Mouse (Mus musculus): ENCODE results near the gene Hexim1. TPM values are rescaled to one million over a fixed set of nuclear protein-coding genes. Genes with fewer than 3 reads are reported as not detected.

Gene Hexim1
- polyA plus RNA-seq, 1 experiment from 2014 or later: 1.7 TPM

DNA sequence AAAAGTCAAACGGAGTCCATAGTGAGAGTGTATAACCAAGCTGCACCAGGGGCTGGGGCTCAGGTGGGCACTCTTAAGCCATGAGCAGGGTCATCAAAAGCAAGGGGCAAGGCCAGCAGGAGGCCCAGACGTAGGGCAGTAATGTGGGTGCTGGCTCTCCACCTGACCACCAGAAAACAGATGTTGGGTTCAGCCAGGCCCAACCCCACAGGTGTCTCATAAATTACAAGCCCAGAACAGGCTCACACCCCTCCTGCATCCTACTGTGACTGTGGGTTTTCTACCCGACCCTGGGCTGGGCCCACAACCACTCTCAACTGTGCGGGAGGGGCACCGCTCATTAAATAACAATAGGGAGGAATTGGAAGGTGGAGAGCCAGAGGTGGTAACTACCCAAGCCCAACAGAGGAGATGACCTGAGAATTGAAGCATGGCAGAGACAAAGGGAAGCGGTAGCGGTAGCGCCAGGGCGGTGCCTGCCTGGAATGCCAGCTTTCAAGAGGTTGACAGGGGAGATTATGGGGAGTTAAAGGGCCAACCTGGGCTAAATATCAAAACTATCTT, 20.8 kb upstream of the Hexim1 start:
- H3K4me3 ChIP-seq (ENCODE audit: low read depth, low read length): no peak overlapping the region
- H3K4me2 ChIP-seq (ENCODE audit: low read depth, low read length): no peak overlapping the region
- ATAC-seq (ENCODE audit: low read depth): no peak
- no peaks in the 10 kb centered on the region for H3K36me3 ChIP-seq (ENCODE audit: control insufficient read depth, insufficient read depth)
- 73% methylated on average over 9 of the region's 9 CpGs for WGBS (ENCODE audit: insufficient replicate concordance)
- H3K9ac ChIP-seq (ENCODE audit: low read depth, low read length): no peak overlapping the region
- H3K27me3 ChIP-seq (ENCODE audit: control insufficient read depth, insufficient read depth, low read depth, low read length): peaks cover 10% of the 10 kb centered on the region
- no peaks in the 10 kb centered on the region for H3K9me3 ChIP-seq (replicated peaks; ENCODE audit: control insufficient read depth, low read length)
- H3K27ac ChIP-seq (ENCODE audit: low read length): no peak overlapping the region
- no peaks in the 10 kb centered on the region for H3K4me1 ChIP-seq (ENCODE audit: control insufficient read depth, low read depth, low read length)

DNA sequence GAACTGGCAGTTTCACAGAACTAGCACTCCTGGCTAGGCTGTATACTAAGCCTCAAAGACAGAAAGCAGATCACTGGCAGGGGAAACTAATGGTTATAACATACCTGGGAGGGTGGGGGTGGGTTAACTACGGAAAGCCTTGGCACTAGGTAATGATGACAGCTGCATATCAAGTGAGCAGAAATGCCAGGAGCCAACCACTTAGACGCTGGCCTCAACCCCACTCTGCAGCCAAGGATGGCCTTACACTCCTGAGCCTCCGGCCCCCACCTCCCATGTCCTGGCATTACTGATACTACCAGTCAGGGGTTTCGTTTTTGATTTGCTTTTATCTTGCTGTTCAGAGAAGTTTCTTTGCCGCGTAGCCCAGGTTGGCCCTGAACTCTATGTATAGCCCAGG, 20.2 kb upstream of the Hexim1 start:
- ATAC-seq (ENCODE audit: low read depth): no peak
- 67% methylated on average over 6 of the region's 6 CpGs for WGBS (ENCODE audit: insufficient replicate concordance)
- Histone ChIP-seq H3K9ac (ENCODE audit: low read depth, low read length) (no peak overlapping the region), H3K27ac (ENCODE audit: low read length) (no peak overlapping the region), H3K36me3 (ENCODE audit: control insufficient read depth, insufficient read depth) (no peaks in the 10 kb centered on the region), H3K9me3 (replicated peaks; ENCODE audit: control insufficient read depth, low read length) (no peaks in the 10 kb centered on the region), H3K27me3 (ENCODE audit: control insufficient read depth, insufficient read depth, low read depth, low read length) (peaks cover 16% of the 10 kb centered on the region), H3K4me1 (ENCODE audit: control insufficient read depth, low read depth, low read length) (no peaks in the 10 kb centered on the region), H3K4me3 (ENCODE audit: low read depth, low read length) (no peak overlapping the region), H3K4me2 (ENCODE audit: low read depth, low read length) (no peak overlapping the region)

DNA sequence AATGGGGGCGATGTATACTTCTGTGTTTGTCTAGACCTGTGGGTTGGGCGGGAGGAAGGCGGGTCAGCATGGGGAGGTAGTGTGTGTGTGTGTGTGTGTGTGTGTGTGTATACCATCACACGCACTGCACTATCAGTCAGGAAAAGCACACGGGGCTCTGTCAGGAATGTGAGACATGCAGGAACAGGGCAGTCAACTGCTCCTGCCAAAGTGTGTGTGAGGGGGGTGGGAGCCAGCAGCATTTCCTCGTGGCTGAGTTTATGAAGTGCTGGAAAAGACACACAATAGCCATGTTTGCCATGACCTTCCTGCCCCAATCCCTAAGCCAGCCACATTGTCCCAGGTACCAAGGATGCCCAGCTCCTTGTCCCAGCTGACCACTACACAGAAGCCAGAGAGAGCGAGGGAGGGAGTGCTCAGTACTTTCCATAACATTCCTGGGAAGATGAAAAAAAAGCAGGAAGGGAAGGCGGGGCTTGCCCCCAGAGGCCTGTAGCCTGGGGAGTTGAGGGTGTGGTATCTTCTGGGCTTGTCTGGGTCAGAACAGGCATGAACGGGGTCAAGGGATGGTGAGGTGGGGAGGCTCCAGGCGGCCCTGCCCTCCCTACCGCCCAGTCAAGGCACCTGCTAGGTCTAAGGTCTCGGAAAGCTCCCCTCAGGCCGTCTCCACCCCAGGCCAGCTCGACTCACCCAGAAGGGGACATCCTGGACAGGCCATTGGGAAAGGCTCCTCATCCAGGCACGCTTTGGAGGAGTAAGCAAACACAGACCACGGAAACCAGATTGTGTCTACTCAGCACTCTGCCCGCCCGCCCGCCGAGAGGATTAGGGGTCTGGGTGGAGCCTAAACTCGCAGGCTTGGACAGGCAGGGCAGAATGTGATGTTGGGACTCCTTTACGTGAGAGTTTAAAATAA, 18.8 kb upstream of the Hexim1 start:
- H3K36me3 ChIP-seq (ENCODE audit: control insufficient read depth, insufficient read depth): no peaks in the 10 kb centered on the region
- H3K4me2 ChIP-seq (ENCODE audit: low read depth, low read length): no peak overlapping the region
- no peak overlapping the region for H3K27ac ChIP-seq (ENCODE audit: low read length)
- WGBS (ENCODE audit: insufficient replicate concordance): 38% methylated on average over 22 of the region's 22 CpGs
- H3K4me3 ChIP-seq (ENCODE audit: low read depth, low read length): no peak overlapping the region
- ATAC-seq (ENCODE audit: low read depth): no peak
- H3K4me1 ChIP-seq (ENCODE audit: control insufficient read depth, low read depth, low read length): peaks cover 13% of the 10 kb centered on the region
- no peaks in the 10 kb centered on the region for H3K9me3 ChIP-seq (replicated peaks; ENCODE audit: control insufficient read depth, low read length)
- H3K9ac ChIP-seq (ENCODE audit: low read depth, low read length): no peak overlapping the region
- peaks cover 31% of the 10 kb centered on the region for H3K27me3 ChIP-seq (ENCODE audit: control insufficient read depth, insufficient read depth, low read depth, low read length)

DNA sequence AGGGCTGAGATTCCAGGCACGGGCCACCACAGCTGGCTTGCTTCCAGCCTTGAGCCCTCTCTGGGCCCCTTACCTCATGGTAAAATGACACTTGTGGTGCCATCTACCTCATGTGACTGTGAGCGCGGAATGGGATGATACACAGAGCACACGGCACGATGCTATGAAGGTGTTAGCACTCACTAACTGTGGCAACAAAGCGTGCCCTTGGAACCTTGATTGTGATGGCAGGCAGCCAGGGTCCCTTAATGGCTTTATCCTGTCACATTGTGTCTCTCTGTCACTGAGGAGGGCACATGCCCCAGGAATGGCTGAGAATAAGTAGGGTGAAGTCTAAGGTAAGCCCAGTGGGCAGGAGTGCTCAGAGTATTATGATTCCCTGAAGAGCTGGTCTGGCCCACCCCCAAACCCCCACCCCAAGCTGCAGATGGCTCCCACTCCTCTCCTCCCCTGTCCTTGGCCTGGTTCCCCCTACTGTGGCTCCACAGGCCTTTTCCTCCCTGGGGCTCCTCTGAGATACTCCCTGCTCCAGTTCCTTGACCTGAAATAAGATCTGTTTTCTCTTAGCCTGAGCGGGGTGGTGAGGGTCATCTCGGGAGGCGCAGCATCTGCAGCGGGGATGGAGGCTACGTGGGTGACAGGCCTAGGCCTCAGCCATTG, 17.4 kb upstream of the Hexim1 start:
- ATAC-seq (ENCODE audit: low read depth): no peak
- Histone ChIP-seq H3K4me3 (ENCODE audit: low read depth, low read length) (no peak overlapping the region), H3K4me2 (ENCODE audit: low read depth, low read length) (no peak overlapping the region), H3K27ac (ENCODE audit: low read length) (no peak overlapping the region), H3K27me3 (ENCODE audit: control insufficient read depth, insufficient read depth, low read depth, low read length) (peaks cover 31% of the 10 kb centered on the region), H3K4me1 (ENCODE audit: control insufficient read depth, low read depth, low read length) (peaks cover 19% of the 10 kb centered on the region), H3K9me3 (replicated peaks; ENCODE audit: control insufficient read depth, low read length) (no peaks in the 10 kb centered on the region), H3K9ac (ENCODE audit: low read depth, low read length) (no peak overlapping the region), H3K36me3 (ENCODE audit: control insufficient read depth, insufficient read depth) (no peaks in the 10 kb centered on the region)
- WGBS (ENCODE audit: insufficient replicate concordance): 72% methylated on average over 11 of the region's 11 CpGs

DNA sequence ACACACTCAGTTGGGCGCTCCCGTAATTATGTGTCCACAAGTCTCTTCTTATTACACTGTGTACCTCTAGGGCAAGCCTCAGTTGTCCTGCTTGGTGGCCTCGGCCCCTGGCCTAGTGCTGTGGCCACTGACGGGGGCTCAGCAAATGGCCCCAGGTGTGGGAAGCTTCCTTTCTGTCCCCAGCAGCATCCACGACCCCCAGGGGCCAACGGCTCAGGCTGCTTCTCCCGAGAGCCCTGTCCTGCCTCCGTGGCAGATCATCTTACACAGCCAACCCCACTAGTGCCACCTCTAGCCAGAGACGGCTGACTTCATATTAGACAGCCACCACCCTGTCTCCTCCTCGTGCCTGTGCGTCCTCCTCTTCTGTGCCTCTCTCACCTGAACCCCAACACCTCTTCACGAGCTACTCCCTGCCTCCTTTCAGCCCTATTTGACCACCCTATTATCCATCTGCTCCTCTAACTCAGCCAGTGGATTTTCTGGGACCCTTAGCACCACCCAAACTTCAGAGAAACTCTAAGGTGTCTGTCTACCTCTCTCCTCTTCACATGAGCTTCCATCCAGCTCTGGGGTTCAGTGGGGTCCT, 16.6 kb upstream of the Hexim1 start:
- Histone ChIP-seq H3K36me3 (ENCODE audit: control insufficient read depth, insufficient read depth) (no peaks in the 10 kb centered on the region), H3K9ac (ENCODE audit: low read depth, low read length) (no peak overlapping the region), H3K27me3 (ENCODE audit: control insufficient read depth, insufficient read depth, low read depth, low read length) (peaks cover 31% of the 10 kb centered on the region), H3K9me3 (replicated peaks; ENCODE audit: control insufficient read depth, low read length) (no peaks in the 10 kb centered on the region), H3K4me3 (ENCODE audit: low read depth, low read length) (no peak overlapping the region), H3K4me1 (ENCODE audit: control insufficient read depth, low read depth, low read length) (peaks cover 27% of the 10 kb centered on the region), H3K4me2 (ENCODE audit: low read depth, low read length) (no peak overlapping the region), H3K27ac (ENCODE audit: low read length) (no peak overlapping the region)
- ATAC-seq (ENCODE audit: low read depth): no peak
- WGBS (ENCODE audit: insufficient replicate concordance): 57% methylated on average over 12 of the region's 12 CpGs

DNA sequence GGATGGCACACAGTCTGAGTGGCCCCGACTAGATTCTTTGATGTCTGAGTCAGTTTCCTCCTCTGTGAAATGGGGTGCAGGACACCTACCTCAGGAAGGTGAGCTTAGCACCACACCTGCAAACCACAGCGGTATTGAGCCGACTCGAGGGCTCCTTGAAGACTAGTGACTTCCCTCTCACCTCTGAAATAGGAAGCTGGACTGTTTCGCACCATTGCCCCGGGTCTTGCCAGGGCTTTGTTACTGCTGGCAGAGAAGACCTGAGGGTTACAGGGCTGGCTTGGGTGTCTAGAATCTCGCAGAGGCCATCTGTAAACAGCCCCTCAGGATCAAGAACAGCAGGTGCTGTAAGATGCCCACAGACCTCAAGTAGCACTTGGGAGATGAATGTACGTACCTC, 15.7 kb upstream of the Hexim1 start:
- 49% methylated on average over 8 of the region's 8 CpGs for WGBS (ENCODE audit: insufficient replicate concordance)
- no peaks in the 10 kb centered on the region for H3K9me3 ChIP-seq (replicated peaks; ENCODE audit: control insufficient read depth, low read length)

DNA sequence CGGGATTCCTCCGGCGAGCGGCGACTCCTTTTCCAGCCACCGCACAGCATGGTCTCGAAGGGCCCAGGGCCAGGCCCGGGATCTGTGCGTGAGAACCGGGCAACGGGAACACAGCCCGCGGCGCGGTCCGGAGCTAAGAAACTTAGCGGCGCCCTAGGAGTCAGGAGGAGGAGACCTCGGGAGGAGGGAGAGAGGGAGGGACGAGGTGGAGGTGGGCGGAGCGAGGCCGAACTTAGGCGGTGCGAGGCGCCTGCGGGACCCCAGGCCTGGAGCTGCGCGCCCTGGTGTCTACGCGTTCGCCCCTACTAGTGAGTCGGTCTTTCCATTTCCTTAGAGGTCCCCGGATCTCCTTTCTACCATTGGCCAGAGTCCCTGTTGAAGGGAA, 14.6 kb upstream of the Hexim1 start, which contains the start of the genes Plcd3 and Acbd4:
TSS of gene Plcd3 (minus strand) at position 178 of the 385 bp plus-strand sequence.
TSS of gene Acbd4 (plus strand) at position 202 of the 385 bp plus-strand sequence.
- peaks cover 31% of the 10 kb centered on the region for H3K27me3 ChIP-seq (ENCODE audit: control insufficient read depth, insufficient read depth, low read depth, low read length)
- peaks cover 47% of the 10 kb centered on the region for H3K4me1 ChIP-seq (ENCODE audit: control insufficient read depth, low read depth, low read length)
- under 1% methylated on average over 28 of the region's 34 CpGs for WGBS (ENCODE audit: insufficient replicate concordance)

More for the DNA sequence above, 15.7 kb upstream of the Hexim1 start:
- no peak overlapping the region for H3K27ac ChIP-seq (ENCODE audit: low read length)
- peaks cover 31% of the 10 kb centered on the region for H3K27me3 ChIP-seq (ENCODE audit: control insufficient read depth, insufficient read depth, low read depth, low read length)
- H3K4me2 ChIP-seq (ENCODE audit: low read depth, low read length): no peak overlapping the region
- H3K9ac ChIP-seq (ENCODE audit: low read depth, low read length): no peak overlapping the region
- H3K4me1 ChIP-seq (ENCODE audit: control insufficient read depth, low read depth, low read length): peaks cover 36% of the 10 kb centered on the region
- H3K4me3 ChIP-seq (ENCODE audit: low read depth, low read length): no peak overlapping the region
- no peaks in the 10 kb centered on the region for H3K36me3 ChIP-seq (ENCODE audit: control insufficient read depth, insufficient read depth)
- no peak for ATAC-seq (ENCODE audit: low read depth)

DNA sequence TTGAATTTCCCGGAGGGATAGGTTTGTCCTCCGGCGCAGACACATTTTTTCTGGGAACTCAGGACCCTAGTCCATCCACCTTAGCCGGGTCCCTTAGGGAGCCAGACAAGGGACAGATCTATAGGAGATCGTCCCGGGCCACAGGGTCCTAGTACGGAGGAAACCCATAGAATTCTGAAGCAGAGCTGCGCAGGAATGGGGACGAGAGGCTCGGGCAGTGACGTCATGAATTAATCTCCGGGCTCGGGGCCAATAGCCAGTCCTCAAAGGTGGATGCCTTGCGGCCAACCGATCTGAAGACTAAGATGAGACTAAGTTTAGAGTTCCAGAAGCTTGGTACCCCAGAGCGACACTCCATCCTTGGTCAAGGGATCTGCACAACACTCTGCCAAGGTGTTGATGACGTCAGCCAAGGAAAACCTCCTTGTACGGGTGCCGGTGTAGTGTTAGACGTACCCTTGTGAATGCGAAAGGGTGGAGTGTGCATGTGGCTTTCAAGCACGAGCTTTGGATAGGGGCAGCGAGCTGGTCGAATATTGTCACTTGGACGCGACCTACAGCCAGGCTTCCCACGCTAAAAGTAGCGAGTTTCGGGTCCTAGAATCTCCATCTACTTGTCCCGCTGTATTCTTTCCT, 14.0 kb upstream of the Hexim1 start:
- Histone ChIP-seq H3K4me1 (ENCODE audit: control insufficient read depth, low read depth, low read length) (peaks cover 52% of the 10 kb centered on the region), H3K9ac (ENCODE audit: low read depth, low read length) (peak overlapping the region; percentile 56), H3K27ac (ENCODE audit: low read length) (peak overlapping the region; percentile 0; the same call in 1 of the 2 replicates), H3K4me2 (ENCODE audit: low read depth, low read length) (peak overlapping the region; percentile 90), H3K27me3 (ENCODE audit: control insufficient read depth, insufficient read depth, low read depth, low read length) (peaks cover 31% of the 10 kb centered on the region), H3K4me3 (ENCODE audit: low read depth, low read length) (peak overlapping the region; percentile 61), H3K9me3 (replicated peaks; ENCODE audit: control insufficient read depth, low read length) (no peaks in the 10 kb centered on the region), H3K36me3 (ENCODE audit: control insufficient read depth, insufficient read depth) (no peaks in the 10 kb centered on the region)
- ATAC-seq (ENCODE audit: low read depth): no peak
- WGBS (ENCODE audit: insufficient replicate concordance): 3% methylated on average over 30 of the region's 30 CpGs

More for the DNA sequence above, 14.6 kb upstream of the Hexim1 start, which contains the start of the genes Plcd3 and Acbd4:
- ATAC-seq (ENCODE audit: low read depth): no peak
- H3K27ac ChIP-seq (ENCODE audit: low read length): peak within 1 kb of the TSS; percentile 0; the same call in 1 of the 2 replicates
- no peaks in the 10 kb centered on the region for H3K36me3 ChIP-seq (ENCODE audit: control insufficient read depth, insufficient read depth)
- peak within 1 kb of the TSS; percentile 56 for H3K9ac ChIP-seq (ENCODE audit: low read depth, low read length)
- peak within 1 kb of the TSS; percentile 90 for H3K4me2 ChIP-seq (ENCODE audit: low read depth, low read length)
- H3K4me3 ChIP-seq (ENCODE audit: low read depth, low read length): peak within 1 kb of the TSS; percentile 61
- no peaks in the 10 kb centered on the region for H3K9me3 ChIP-seq (replicated peaks; ENCODE audit: control insufficient read depth, low read length)

All from liver, embryonic 16.5 days (tissue).